Mouse (Mus musculus) hindbrain, embryonic 12.5 days (tissue): Measurements from ENCODE around the gene Efna5. TPM values are rescaled to one million over a fixed set of nuclear protein-coding genes. Genes with fewer than 3 reads are reported as not detected.
A peak's percentile ranks its signal among the peaks of the same experiment; 100 is the strongest.

ENCODE experiments used
- ATAC-seq: fragments of 200-750 bp; cut with Nextera tagmentation; 2 replicates; pipeline ENCODE4 v1.8.0; 2017; ENCODE audit warnings: moderate TSS enrichment; ENCODE audit not compliant: low FRiP score
- H3K27ac ChIP-seq: fragments of 300-500 bp; sonication (generic); 2 replicates; pipeline ENCODE4 v1.5.1; 2016; ENCODE audit warnings: mild to moderate bottlenecking
- H3K27me3 ChIP-seq: fragments of 300-500 bp; sonication (generic); 2 replicates; pipeline ENCODE4 v1.6.1; 2016; ENCODE audit warnings: mild to moderate bottlenecking
- H3K36me3 ChIP-seq: fragments of 300-500 bp; sonication (generic); 2 replicates; pipeline ENCODE4 v1.6.1; 2016; ENCODE audit warnings: mild to moderate bottlenecking
- H3K4me1 ChIP-seq: fragments of 300-500 bp; sonication (generic); 2 replicates; pipeline ENCODE4 v1.6.1; 2016
- H3K4me2 ChIP-seq: fragments of 300-500 bp; sonication (generic); replicated peaks from 2 replicates; pipeline ENCODE4 v1.6.1; 2016; ENCODE audit warnings: mild to moderate bottlenecking
- H3K4me3 ChIP-seq: fragments of 300-500 bp; sonication (generic); 2 replicates; pipeline ENCODE4 v1.5.1; 2016; ENCODE audit warnings: mild to moderate bottlenecking
- H3K9ac ChIP-seq: fragments of 300-500 bp; sonication (generic); 2 replicates; pipeline ENCODE4 v1.6.1; 2016; ENCODE audit warnings: mild to moderate bottlenecking, moderate library complexity
- H3K9me3 ChIP-seq: fragments of 300-500 bp; sonication (generic); replicated peaks from 2 replicates; pipeline ENCODE4 v1.6.1; 2016; ENCODE audit warnings: mild to moderate bottlenecking
- WGBS: fragments of 180-500 bp; shearing (Covaris S2); methylation state at CpG from one replicate; pipeline ENCODE4 v1.1.7; 2016; 5-methylcytosine and 5-hydroxymethylcytosine counted together
- polyA plus RNA-seq: library from polyadenylated mRNA; unstranded; fragments of >200 nt; fragmentation: Nextera tagmentation; extraction: Ambion mirVana; gene quantifications from 2 replicates; pipeline ENCODE4 v1.2.1, GENCODE M21; 2016

Gene Efna5
- polyA plus RNA-seq, 1 experiment from 2014 or later: 61.3 TPM

DNA sequence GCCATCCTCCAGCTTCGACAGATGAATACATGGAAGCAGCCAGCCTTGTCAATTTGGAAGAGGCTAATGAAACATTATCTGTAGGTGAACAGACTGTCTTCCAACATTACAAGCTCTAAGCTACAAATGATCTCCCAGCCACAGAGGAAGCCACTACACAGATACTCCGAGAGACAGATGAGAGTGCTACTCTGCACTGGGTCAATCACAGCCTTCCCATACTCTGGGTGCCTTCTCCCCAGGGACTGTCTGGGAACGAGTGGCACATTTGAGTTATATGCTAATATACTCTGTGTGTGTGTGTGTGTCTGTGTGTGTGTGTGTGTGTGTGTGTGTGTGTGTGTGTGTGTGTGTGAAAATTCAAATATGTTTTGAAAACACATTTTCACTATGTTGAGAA lies 30.5 kb downstream of the Efna5 start:
- Histone ChIP-seq H3K9ac (no peak overlapping the region), H3K27ac (no peak overlapping the region), H3K36me3 (no peaks in the 10 kb centered on the region), H3K4me2 (no peak overlapping the region), H3K4me1 (peaks cover 41% of the 10 kb centered on the region), H3K27me3 (no peaks in the 10 kb centered on the region), H3K4me3 (no peak overlapping the region), H3K9me3 (no peaks in the 10 kb centered on the region)
- WGBS: 51% methylated on average over 3 of the region's 3 CpGs
- peak; percentile 47 for ATAC-seq

DNA sequence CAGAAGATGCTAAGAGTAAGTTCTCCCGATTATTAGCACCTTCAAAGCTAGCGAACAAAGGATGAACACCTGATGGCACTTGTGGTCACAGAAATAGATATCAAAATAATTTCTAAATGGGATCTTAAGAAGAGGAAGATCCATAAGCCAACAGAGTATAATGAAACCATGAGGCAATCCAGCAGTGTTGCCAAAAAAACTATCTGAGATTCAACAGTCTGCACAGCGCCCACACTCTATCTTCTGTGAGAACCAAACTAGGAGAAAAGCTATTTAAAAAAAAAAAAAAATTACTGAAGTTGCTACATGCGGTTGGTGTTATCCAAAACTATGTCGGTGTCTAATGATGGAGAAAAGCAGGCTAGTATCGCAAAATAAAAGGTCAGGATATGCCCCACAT lies 31.4 kb downstream of the Efna5 start:
- no peak overlapping the region for H3K27ac ChIP-seq
- no peak overlapping the region for H3K4me2 ChIP-seq
- H3K36me3 ChIP-seq: no peaks in the 10 kb centered on the region
- no peaks in the 10 kb centered on the region for H3K9me3 ChIP-seq
- ATAC-seq: no peak
- no peaks in the 10 kb centered on the region for H3K27me3 ChIP-seq
- no peak overlapping the region for H3K9ac ChIP-seq
- WGBS: 91% methylated on average over 6 of the region's 6 CpGs
- H3K4me3 ChIP-seq: no peak overlapping the region
- H3K4me1 ChIP-seq: peaks cover 41% of the 10 kb centered on the region

DNA sequence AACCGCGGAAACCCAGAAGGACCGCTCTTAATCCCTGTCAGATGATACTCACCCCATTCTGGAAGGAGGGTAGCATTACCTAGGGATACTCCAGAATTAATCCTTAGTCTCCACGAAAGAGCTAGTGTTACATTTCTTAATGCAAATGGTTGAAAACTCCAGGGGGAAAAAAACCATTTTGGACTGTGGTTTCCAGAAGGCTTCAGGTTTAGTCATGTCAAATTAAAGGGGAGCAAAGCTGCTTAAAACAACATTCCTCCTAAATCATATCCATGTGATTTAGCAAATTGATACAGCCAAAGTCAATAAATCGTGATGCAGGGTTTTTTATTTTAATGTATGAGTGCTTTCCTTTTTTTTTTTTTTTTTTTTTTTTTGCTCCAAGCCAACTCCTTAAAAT lies 35.5 kb downstream of the Efna5 start:
- H3K4me3 ChIP-seq: no peak overlapping the region
- no peak overlapping the region for H3K27ac ChIP-seq
- ATAC-seq: no peak
- no peak overlapping the region for H3K4me2 ChIP-seq
- no peaks in the 10 kb centered on the region for H3K36me3 ChIP-seq
- peaks cover 10% of the 10 kb centered on the region for H3K4me1 ChIP-seq
- H3K9me3 ChIP-seq: no peaks in the 10 kb centered on the region
- H3K9ac ChIP-seq: no peak overlapping the region
- no peaks in the 10 kb centered on the region for H3K27me3 ChIP-seq
- WGBS: 43% methylated on average over 5 of the region's 5 CpGs

DNA sequence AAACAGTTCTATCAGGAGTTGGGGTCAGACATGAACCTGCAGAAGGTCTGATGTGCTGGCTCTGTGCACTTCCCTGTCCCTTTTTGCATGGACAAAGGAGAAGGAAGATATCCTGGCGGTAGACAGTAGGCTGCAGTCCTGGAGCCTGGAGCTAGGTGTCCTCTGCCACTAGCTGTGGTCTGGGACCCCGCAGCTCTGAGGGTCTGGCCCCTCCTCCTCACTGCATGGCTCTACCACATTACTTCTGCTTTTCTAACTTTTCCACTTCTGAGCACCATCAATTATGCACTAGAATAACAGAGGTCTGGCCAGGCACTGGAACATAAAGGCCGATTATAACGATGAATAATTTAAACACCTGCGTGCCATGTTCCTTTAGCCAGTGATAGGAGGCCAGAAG lies 36.8 kb downstream of the Efna5 start:
- Histone ChIP-seq H3K4me3 (no peak overlapping the region), H3K4me1 (peaks cover 6% of the 10 kb centered on the region), H3K4me2 (no peak overlapping the region), H3K27ac (no peak overlapping the region), H3K27me3 (no peaks in the 10 kb centered on the region), H3K9me3 (no peaks in the 10 kb centered on the region), H3K9ac (no peak overlapping the region), H3K36me3 (no peaks in the 10 kb centered on the region)
- ATAC-seq: no peak
- 37% methylated on average over 5 of the region's 5 CpGs for WGBS

DNA sequence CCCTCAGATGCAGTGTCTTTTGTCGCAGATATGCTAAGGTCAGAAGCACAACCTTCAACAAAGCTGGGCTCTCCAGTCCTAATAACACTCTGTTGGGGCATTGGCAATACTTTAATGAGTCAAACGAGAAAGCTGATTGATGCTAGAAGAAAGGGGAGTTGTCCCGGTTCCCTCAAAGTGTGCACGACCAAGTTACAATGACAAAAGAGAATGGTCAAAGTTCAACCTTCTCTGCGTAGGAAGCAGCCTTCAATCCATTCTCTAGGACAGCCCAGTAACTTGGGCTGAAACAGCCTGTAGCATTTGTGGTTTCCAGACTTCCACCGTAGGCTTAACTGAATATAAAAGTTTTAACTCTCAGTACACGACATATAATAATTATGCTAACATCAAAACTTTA lies 43.8 kb downstream of the Efna5 start:
- ATAC-seq: no peak
- Histone ChIP-seq H3K27me3 (no peaks in the 10 kb centered on the region), H3K9me3 (no peaks in the 10 kb centered on the region), H3K4me3 (no peak overlapping the region), H3K27ac (no peak overlapping the region), H3K4me1 (0 out of 2 replicates have a peak, but pooled peaks cover 2% of the 10 kb centered on the region), H3K4me2 (no peak overlapping the region), H3K36me3 (no peaks in the 10 kb centered on the region), H3K9ac (no peak overlapping the region)
- WGBS: 38% methylated on average over 7 of the region's 7 CpGs

DNA sequence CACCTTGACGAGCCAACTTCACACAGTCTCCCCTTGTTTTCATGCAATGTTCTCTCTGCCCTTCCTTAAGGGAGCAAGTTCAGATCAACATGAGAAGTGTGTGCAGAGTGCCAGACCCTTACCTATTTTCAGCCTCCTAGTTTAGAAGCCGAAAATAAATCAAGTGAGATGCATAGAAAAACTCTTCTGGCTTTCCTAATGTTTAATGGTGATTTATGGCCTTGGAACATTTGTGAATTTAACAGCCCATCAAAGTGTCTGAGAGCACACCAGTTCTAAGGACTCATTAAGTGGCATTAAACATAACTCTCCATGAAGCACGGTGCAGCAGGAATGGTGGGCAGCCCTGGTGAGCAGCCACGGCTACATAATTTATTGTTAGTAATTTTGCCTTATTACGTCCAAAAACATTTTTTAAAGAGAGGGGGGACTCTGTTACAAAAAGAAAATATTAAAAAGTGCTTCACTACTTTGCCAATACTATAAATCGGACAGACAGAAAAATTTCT lies 44.5 kb downstream of the Efna5 start:
- Histone ChIP-seq H3K4me2 (no peak overlapping the region), H3K9me3 (no peaks in the 10 kb centered on the region), H3K27me3 (no peaks in the 10 kb centered on the region), H3K36me3 (no peaks in the 10 kb centered on the region), H3K4me1 (0 out of 2 replicates have a peak, but pooled peaks cover 2% of the 10 kb centered on the region), H3K4me3 (no peak overlapping the region), H3K27ac (no peak overlapping the region), H3K9ac (no peak overlapping the region)
- ATAC-seq: no peak
- 78% methylated on average over 6 of the region's 6 CpGs for WGBS

DNA sequence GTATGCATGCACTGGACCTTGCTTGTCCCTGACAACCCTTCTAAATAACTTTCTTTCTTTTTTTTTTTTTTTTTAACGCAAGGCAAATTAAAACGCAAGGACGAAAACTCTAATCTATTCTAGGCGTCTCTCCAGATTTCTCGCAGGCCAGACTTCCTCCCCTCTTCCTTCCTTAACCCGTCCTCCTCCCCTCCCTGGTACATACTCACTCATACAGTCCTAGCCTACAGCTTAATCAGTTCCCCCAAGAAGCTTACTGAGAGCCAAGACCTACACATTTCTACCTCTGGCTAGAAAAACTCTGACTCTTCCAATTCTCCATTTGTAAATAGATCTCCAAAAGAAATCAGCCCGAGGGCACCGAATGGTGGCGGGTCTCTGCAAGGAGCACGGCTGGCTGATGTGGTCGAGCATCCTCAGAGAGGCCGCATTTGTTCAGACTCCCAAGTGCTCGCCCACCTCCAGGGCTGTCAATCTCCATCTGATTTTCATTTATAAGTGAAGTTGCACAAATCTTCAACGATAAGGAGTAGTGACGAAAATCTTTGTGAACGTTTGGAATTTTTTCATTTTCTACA lies 48.5 kb downstream of the Efna5 start:
- no peak for ATAC-seq
- H3K9ac ChIP-seq: no peak overlapping the region
- H3K36me3 ChIP-seq: no peaks in the 10 kb centered on the region
- H3K27ac ChIP-seq: no peak overlapping the region
- H3K4me1 ChIP-seq: peaks cover 13% of the 10 kb centered on the region
- H3K4me2 ChIP-seq: no peak overlapping the region
- H3K27me3 ChIP-seq: no peaks in the 10 kb centered on the region
- 69% methylated on average over 16 of the region's 16 CpGs for WGBS
- no peaks in the 10 kb centered on the region for H3K9me3 ChIP-seq
- H3K4me3 ChIP-seq: no peak overlapping the region

DNA sequence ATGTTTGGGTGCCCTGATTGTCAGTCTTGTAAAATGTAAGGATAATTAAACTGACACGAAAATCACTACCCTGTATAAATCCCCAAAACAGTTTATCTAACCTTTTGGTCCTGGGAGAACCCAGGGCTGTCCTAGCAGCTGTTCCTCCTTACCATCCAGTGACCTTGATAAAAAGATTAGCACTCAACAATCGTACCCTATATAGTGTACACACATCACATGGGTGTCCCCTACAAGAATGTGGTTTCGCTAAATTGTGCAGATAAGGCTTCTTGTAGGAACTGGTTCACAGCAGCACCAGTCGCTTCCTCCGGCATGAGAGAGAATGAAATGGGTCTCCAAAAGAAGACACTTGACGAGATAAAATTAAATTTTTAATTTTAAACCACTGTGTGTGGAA lies 53.6 kb downstream of the Efna5 start:
- Histone ChIP-seq H3K9me3 (no peaks in the 10 kb centered on the region), H3K27ac (no peak overlapping the region), H3K36me3 (no peaks in the 10 kb centered on the region), H3K27me3 (no peaks in the 10 kb centered on the region), H3K4me2 (no peak overlapping the region), H3K4me1 (peaks cover 11% of the 10 kb centered on the region), H3K4me3 (no peak overlapping the region), H3K9ac (no peak overlapping the region)
- WGBS: 79% methylated on average over 6 of the region's 6 CpGs
- ATAC-seq: no peak

DNA sequence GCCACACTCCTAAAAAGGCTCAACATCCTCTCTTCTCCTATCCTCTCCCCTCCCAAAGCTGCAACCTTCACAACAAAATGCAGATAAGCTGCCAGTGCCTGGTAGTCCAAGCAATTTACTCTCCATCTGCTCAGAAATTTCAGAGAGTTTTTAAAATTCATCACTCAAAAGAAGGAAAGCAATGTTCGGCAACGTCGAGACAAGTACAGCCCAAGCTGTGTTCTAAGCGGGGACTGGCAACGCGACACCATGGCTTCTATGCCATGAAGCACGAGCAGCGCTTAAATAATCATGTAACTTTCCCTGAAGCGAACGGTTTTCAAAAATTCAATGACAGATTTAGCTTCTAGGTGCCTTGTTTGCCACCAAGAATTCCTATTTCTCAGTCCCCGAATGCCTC lies 59.9 kb downstream of the Efna5 start:
- ATAC-seq: no peak
- Histone ChIP-seq H3K27me3 (no peaks in the 10 kb centered on the region), H3K4me3 (no peak overlapping the region), H3K27ac (no peak overlapping the region), H3K36me3 (no peaks in the 10 kb centered on the region), H3K4me1 (peaks cover 33% of the 10 kb centered on the region), H3K9me3 (no peaks in the 10 kb centered on the region), H3K9ac (no peak overlapping the region), H3K4me2 (no peak overlapping the region)
- 83% methylated on average over 11 of the region's 11 CpGs for WGBS

DNA sequence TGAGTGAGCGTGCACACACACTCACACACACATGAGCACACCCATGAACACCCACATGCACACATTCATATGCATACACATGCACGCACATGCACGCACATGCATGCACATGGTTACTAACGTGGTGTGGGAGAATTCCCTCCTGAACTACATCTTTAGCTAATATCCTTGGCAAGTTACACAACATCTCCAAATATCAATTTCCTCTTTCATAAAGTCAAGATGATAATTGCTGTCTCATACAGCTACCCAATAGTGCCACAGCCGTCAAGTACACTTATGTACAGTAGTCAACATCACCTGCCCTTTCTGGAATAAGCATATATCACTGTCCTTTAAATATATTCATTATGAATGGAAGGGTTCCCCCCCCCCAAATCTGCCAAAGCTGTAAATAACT lies 61.2 kb downstream of the Efna5 start:
- H3K4me3 ChIP-seq: no peak overlapping the region
- H3K27ac ChIP-seq: no peak overlapping the region
- H3K9ac ChIP-seq: no peak overlapping the region
- H3K27me3 ChIP-seq: no peaks in the 10 kb centered on the region
- no peaks in the 10 kb centered on the region for H3K36me3 ChIP-seq
- H3K4me1 ChIP-seq: peaks cover 37% of the 10 kb centered on the region
- H3K4me2 ChIP-seq: no peak overlapping the region
- ATAC-seq: no peak
- 89% methylated on average over 5 of the region's 5 CpGs for WGBS
- H3K9me3 ChIP-seq: no peaks in the 10 kb centered on the region

DNA sequence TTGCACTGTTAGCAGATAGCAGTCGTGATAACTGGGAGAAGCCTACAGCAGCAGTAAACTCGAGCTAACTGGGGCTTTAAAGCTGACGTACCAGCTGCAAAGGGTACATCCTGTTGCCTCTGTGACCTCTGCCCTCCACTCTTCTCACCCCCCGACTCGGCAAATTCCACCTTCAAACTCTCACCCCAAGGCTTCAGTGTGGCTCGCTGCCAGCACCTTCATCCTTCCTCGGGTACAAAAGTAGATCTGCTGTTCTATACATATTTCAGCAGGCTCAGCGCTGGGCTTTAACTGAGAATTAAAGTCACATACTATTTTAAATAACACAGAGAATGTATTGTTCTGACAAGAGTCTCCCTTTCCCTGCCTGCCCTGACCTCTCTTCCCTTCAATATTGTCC lies 62.3 kb downstream of the Efna5 start:
- no peak overlapping the region for H3K4me3 ChIP-seq
- no peak for ATAC-seq
- WGBS: 12% methylated on average over 8 of the region's 8 CpGs
- no peaks in the 10 kb centered on the region for H3K36me3 ChIP-seq
- peaks cover 37% of the 10 kb centered on the region for H3K4me1 ChIP-seq
- H3K9me3 ChIP-seq: no peaks in the 10 kb centered on the region
- peak overlapping the region; percentile 15; the same call in 1 of the 2 replicates for H3K4me2 ChIP-seq
- no peak overlapping the region for H3K27ac ChIP-seq
- no peak overlapping the region for H3K9ac ChIP-seq
- no peaks in the 10 kb centered on the region for H3K27me3 ChIP-seq

DNA sequence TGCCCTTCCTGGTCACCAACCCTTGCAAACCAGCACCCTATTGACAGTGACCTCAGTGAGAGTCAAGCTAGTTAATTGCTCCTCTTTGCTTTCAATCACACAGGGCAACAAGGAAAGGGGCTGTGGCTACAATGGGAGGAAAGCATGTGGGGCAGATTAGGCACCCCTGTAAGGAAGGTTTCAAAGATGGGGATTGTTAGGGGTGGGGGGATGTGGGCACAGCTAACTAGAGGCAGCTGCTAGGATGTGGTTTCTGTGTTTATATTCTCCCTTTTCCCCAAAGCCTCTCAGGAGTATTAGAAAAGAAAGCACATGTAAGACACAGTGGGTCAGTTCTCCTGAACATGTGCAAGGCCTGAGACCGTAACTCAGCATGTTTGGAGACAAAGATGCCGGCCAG lies 62.8 kb downstream of the Efna5 start:
- no peak overlapping the region for H3K4me3 ChIP-seq
- H3K27me3 ChIP-seq: no peaks in the 10 kb centered on the region
- peak overlapping the region; percentile 15; the same call in 1 of the 2 replicates for H3K4me2 ChIP-seq
- WGBS: 45% methylated on average over 2 of the region's 2 CpGs
- no peak overlapping the region for H3K27ac ChIP-seq
- H3K36me3 ChIP-seq: no peaks in the 10 kb centered on the region
- H3K4me1 ChIP-seq: peaks cover 37% of the 10 kb centered on the region
- 0 out of 2 replicates have a peak overlapping the region, but pooled peaks have one; percentile 9 for H3K9ac ChIP-seq
- no peak for ATAC-seq
- H3K9me3 ChIP-seq: no peaks in the 10 kb centered on the region

DNA sequence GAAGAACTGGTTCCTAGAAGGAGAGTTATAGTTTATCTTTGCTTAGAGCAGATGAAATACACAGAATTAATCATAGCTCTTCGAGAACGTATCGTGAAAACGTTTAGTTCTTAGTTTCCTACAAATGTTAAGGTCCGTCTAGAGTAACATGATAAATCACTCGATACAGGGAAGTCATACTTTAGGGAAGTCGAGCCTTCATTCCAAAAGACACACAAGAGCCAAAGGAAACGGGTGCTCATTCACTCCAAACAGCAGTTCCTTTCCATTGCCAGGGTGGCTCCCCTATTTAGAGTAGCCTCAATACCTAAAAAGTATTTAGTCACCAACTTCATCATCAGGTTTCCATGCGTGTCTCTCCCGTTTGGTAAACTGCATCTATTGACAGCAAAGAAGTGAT lies 64.2 kb downstream of the Efna5 start:
- H3K9ac ChIP-seq: no peak overlapping the region
- no peak overlapping the region for H3K27ac ChIP-seq
- no peak overlapping the region for H3K4me3 ChIP-seq
- no peak overlapping the region for H3K4me2 ChIP-seq
- no peaks in the 10 kb centered on the region for H3K9me3 ChIP-seq
- 86% methylated on average over 10 of the region's 10 CpGs for WGBS
- peaks cover 37% of the 10 kb centered on the region for H3K4me1 ChIP-seq
- no peaks in the 10 kb centered on the region for H3K27me3 ChIP-seq
- ATAC-seq: no peak
- no peaks in the 10 kb centered on the region for H3K36me3 ChIP-seq
